Mouse (Mus musculus): ENCODE measurements around the gene Mapk6. TPM values are rescaled to one million over a fixed set of nuclear protein-coding genes. Genes with fewer than 3 reads are reported as not detected.

The Mapk6 gene
- polyA plus RNA-seq, 1 experiment = 11.5 TPM

GRCm38 (mm10) chr9:75440796-75441666 is 31.2 kb upstream of the Mapk6 start, which contains the start of gene Leo1:
Gene Leo1 (plus strand): TSS chr9:75441524.
- no peaks in the 10 kb centered on the region for H3K36me3 ChIP-seq (ENCODE audit: control insufficient read depth, insufficient read depth, low read length)
- peak within 1 kb of the TSS; percentile 25; the same call in 1 of the 2 replicates for H3K27ac ChIP-seq (ENCODE audit: insufficient read depth, low read depth, low read length)
- peaks cover 5% of the 10 kb centered on the region; the same call in 1 of the 2 replicates for H3K4me1 ChIP-seq (ENCODE audit: control insufficient read depth, insufficient read depth, low read length)
- peak; percentile 97 for DNase-seq
- H3K4me3 ChIP-seq (ENCODE audit: insufficient read depth, low read depth, low read length) = peak within 1 kb of the TSS; percentile 89
- TF ChIP-seq POLR2A (IDR thresholded peaks at IDR 0.05; ENCODE audit: low read depth, low read length) = peak; percentile 36
- TF ChIP-seq CTCF (conservative IDR thresholded peaks at IDR 0.05; ENCODE audit: insufficient read depth, insufficient read length, low read depth, low read length) = no peak
- H3K27me3 ChIP-seq (replicated peaks; ENCODE audit: control insufficient read depth, insufficient read depth, low read length) = no peaks in the 10 kb centered on the region
- WGBS = 1% methylated on average over 45 of the region's 45 CpGs

DNA sequence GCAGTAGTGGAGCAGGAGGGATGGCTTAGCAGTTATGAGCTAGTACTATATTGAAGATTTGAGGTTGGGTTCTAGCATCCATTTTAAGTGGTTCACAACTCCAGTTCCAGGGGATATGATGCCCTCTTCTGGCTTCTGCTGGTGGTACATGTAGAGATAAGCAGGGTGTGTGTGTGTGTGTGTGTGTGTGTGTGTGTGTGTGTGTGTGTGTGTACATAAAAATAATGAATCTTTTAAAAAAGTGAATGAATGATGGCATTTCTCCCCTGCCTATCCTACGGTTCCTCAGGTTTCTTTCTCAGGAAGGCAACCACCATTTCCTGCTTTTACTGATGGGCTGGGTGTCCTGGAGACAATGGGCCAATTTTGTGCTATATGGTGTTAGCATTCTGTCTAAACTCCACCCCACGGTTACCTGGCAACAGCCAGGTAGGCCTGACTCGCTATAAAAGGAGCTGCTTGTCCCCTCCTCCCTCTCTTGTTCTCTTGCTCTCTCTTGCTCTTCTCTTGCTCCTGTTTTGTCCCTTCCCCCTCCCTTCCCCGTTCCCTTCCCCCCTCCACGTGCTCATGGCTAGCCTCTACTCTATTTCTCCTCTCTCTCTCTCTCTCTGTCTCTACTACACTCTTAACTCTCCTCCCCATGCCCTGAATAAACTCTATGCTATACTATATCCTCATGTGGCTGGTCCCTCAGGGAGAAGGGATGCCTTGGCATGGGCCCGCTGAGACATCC is 28.0 kb upstream of the Mapk6 start:
- DNase-seq = peak; percentile 61

DNA sequence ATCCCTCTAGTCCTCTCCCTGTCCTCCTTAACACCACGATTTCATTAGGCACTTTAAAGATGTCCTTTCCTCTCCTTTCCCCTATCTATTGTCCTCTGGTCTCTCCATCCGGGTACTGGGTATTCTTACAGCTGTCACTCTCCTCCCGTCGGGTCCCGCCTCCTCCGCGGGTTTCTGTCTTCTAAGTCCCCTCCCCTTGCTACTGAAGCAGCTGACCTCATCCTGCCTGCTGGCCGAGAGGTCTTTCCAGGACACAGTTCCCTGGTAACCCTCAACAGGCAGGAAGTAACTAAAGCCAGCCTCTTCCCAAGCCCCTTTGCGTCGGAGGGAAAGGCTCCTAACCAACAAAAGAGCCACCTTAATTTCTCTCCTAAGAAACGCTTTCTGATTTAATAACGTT is 26.1 kb upstream of the Mapk6 start:
- Histone ChIP-seq H3K4me3 (ENCODE audit: insufficient read depth, low read depth, low read length) (no peak overlapping the region), H3K36me3 (ENCODE audit: control insufficient read depth, insufficient read depth, low read length) (no peaks in the 10 kb centered on the region), H3K4me1 (ENCODE audit: control insufficient read depth, insufficient read depth, low read length) (peaks cover 2% of the 10 kb centered on the region; the same call in 1 of the 2 replicates), H3K27ac (ENCODE audit: insufficient read depth, low read depth, low read length) (peak overlapping the region; percentile 47; the same call in 1 of the 2 replicates), H3K27me3 (replicated peaks; ENCODE audit: control insufficient read depth, insufficient read depth, low read length) (no peaks in the 10 kb centered on the region)
- peak; percentile 92 for DNase-seq
- TF ChIP-seq CTCF (conservative IDR thresholded peaks at IDR 0.05; ENCODE audit: insufficient read depth, insufficient read length, low read depth, low read length) (no peak), POLR2A (IDR thresholded peaks at IDR 0.05; ENCODE audit: low read depth, low read length) (no peak)
- WGBS = 2% methylated on average over 12 of the region's 12 CpGs

More for the DNA sequence above, 28.0 kb upstream of the Mapk6 start:
- TF ChIP-seq CTCF (conservative IDR thresholded peaks at IDR 0.05; ENCODE audit: insufficient read depth, insufficient read length, low read depth, low read length) (peak; percentile 32; the same call in 1 of the 2 replicates), POLR2A (IDR thresholded peaks at IDR 0.05; ENCODE audit: low read depth, low read length) (no peak)
- H3K27me3 ChIP-seq (replicated peaks; ENCODE audit: control insufficient read depth, insufficient read depth, low read length) = no peaks in the 10 kb centered on the region
- H3K4me3 ChIP-seq (ENCODE audit: insufficient read depth, low read depth, low read length) = no peak overlapping the region
- WGBS = 39% methylated on average over 6 of the region's 6 CpGs
- peaks cover 7% of the 10 kb centered on the region; the same call in 1 of the 2 replicates for H3K4me1 ChIP-seq (ENCODE audit: control insufficient read depth, insufficient read depth, low read length)
- no peaks in the 10 kb centered on the region for H3K36me3 ChIP-seq (ENCODE audit: control insufficient read depth, insufficient read depth, low read length)
- no peak overlapping the region for H3K27ac ChIP-seq (ENCODE audit: insufficient read depth, low read depth, low read length)

- DNase-seq = no peak
- Histone ChIP-seq H3K4me1 (ENCODE audit: control insufficient read depth, insufficient read depth, low read length) (peaks cover 2% of the 10 kb centered on the region; the same call in 1 of the 2 replicates), H3K4me3 (ENCODE audit: insufficient read depth, low read depth, low read length) (no peak overlapping the region), H3K27me3 (replicated peaks; ENCODE audit: control insufficient read depth, insufficient read depth, low read length) (no peaks in the 10 kb centered on the region), H3K36me3 (ENCODE audit: control insufficient read depth, insufficient read depth, low read length) (no peaks in the 10 kb centered on the region), H3K27ac (ENCODE audit: insufficient read depth, low read depth, low read length) (peak overlapping the region; percentile 47; the same call in 1 of the 2 replicates)
- WGBS = 92% methylated on average over 4 of the region's 4 CpGs
- no peak for TF ChIP-seq CTCF (conservative IDR thresholded peaks at IDR 0.05; ENCODE audit: insufficient read depth, insufficient read length, low read depth, low read length)
- TF ChIP-seq POLR2A (IDR thresholded peaks at IDR 0.05; ENCODE audit: low read depth, low read length) = no peak
Observed at GRCm38 (mm10) chr9:75435291-75435690, 25.5 kb upstream of the Mapk6 start.

DNA sequence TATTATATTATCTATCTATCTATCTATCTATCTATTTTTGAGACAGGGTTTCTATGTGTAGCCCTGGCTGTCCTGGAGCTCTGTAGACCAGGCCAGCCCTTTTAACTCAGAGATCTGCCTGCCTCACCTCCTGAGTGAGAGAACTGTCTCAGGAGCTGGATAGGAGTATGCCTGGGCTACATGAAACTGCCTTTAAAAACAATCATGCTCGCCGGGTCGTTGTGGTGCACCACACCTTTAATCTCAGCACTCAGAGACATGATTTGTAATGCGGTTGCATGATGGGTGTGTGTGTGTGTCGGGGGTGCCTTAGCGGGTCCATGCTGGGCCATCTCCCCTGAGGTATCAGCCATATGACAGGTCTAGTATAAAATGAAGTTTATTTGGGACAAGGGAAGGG is 25.1 kb upstream of the Mapk6 start:
- DNase-seq = no peak
- TF ChIP-seq POLR2A (IDR thresholded peaks at IDR 0.05; ENCODE audit: low read depth, low read length) (no peak), CTCF (conservative IDR thresholded peaks at IDR 0.05; ENCODE audit: insufficient read depth, insufficient read length, low read depth, low read length) (no peak)
- no peaks in the 10 kb centered on the region for H3K27me3 ChIP-seq (replicated peaks; ENCODE audit: control insufficient read depth, insufficient read depth, low read length)
- peaks cover 2% of the 10 kb centered on the region; the same call in 1 of the 2 replicates for H3K4me1 ChIP-seq (ENCODE audit: control insufficient read depth, insufficient read depth, low read length)
- WGBS = 59% methylated on average over 6 of the region's 6 CpGs
- H3K4me3 ChIP-seq (ENCODE audit: insufficient read depth, low read depth, low read length) = no peak overlapping the region
- H3K27ac ChIP-seq (ENCODE audit: insufficient read depth, low read depth, low read length) = peak overlapping the region; percentile 21; the same call in 1 of the 2 replicates
- no peaks in the 10 kb centered on the region for H3K36me3 ChIP-seq (ENCODE audit: control insufficient read depth, insufficient read depth, low read length)

DNA sequence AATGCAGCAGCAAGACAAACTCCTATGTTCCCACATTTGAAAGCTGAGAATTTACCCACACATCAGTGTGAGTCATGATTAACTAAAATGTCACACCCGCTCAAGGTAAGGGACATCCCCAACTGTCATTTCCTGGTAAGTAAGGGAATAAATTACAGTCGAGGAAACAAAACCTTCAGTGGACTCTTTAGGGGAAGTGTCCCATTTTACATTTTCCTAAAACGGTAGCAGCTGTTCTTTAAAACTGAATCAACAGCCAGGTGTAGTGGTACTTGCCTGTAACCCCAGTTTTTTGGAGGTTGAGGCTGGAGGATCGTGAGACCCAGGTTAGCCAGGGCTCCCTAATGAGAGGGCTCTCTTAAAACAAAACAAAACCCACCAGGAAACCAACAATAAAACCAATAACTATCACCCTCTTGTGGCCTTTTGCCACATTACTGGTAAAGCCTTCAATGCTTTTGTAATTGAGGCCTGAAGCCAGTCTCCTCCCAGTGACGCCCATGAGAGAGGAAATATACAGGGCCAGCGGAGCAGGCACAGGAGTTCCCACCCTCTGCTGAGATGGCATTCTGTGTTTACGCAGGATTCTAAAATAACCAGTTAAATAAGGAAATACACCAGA is 24.5 kb upstream of the Mapk6 start:
- DNase-seq = peak; percentile 84
- H3K27ac ChIP-seq (ENCODE audit: insufficient read depth, low read depth, low read length) = no peak overlapping the region
- 29% methylated on average over 7 of the region's 7 CpGs for WGBS
- peaks cover 2% of the 10 kb centered on the region; the same call in 1 of the 2 replicates for H3K4me1 ChIP-seq (ENCODE audit: control insufficient read depth, insufficient read depth, low read length)
- 0 out of 2 replicates have a peak, but pooled peaks have one; percentile 22 for TF ChIP-seq CTCF (conservative IDR thresholded peaks at IDR 0.05; ENCODE audit: insufficient read depth, insufficient read length, low read depth, low read length)
- no peak for TF ChIP-seq POLR2A (IDR thresholded peaks at IDR 0.05; ENCODE audit: low read depth, low read length)
- H3K27me3 ChIP-seq (replicated peaks; ENCODE audit: control insufficient read depth, insufficient read depth, low read length) = no peaks in the 10 kb centered on the region
- no peaks in the 10 kb centered on the region for H3K36me3 ChIP-seq (ENCODE audit: control insufficient read depth, insufficient read depth, low read length)
- H3K4me3 ChIP-seq (ENCODE audit: insufficient read depth, low read depth, low read length) = no peak overlapping the region
